Mouse (Mus musculus): ENCODE measurements around the gene Pgpep1. TPM values are rescaled to one million over a fixed set of nuclear protein-coding genes. Genes with fewer than 3 reads are reported as not detected.

The Pgpep1 gene
- polyA plus RNA-seq, 1 experiment = 25.8 TPM

- DNase-seq (ENCODE audit: extremely low spot score in 1 of 2, low spot score in 1 of 2) = no peak
Measured at GRCm38 (mm10) chr8:70691230-70691629, 31.0 kb upstream of the Pgpep1 start.

GRCm38 (mm10) chr8:70689892-70690390 is 29.8 kb upstream of the Pgpep1 start:
- DNase-seq (ENCODE audit: extremely low spot score in 1 of 2, low spot score in 1 of 2) = no peak

DNA sequence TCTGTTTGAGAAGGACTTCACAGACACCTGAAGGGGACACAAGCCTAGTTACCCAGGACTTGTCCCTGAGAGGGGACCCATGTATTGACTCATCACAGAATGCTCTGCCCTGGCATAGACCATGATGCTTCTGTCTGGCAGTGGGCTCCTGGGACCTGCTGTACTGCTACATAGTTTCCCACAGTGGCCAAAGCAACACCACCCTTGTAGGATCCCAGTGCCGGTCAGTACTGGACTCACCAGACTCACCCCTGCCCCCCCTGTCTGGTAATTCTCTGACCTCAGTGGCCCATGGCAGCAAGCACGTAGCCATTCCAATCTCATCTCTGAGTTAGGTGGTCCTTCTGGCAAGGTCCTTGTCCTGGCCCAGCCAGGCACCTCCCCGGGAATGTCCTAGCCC is 27.9 kb upstream of the Pgpep1 start:
- no peak for DNase-seq (ENCODE audit: extremely low spot score in 1 of 2, low spot score in 1 of 2)

- no peak for DNase-seq (ENCODE audit: extremely low spot score in 1 of 2, low spot score in 1 of 2)
Measured at GRCm38 (mm10) chr8:70687576-70687975, 27.4 kb upstream of the Pgpep1 start.

- DNase-seq (ENCODE audit: extremely low spot score in 1 of 2, low spot score in 1 of 2) = peak; percentile 88 to 90
Measured at GRCm38 (mm10) chr8:70684291-70684690, 24.1 kb upstream of the Pgpep1 start.

GRCm38 (mm10) chr8:70682692-70683091 is 22.5 kb upstream of the Pgpep1 start:
- DNase-seq (ENCODE audit: extremely low spot score in 1 of 2, low spot score in 1 of 2) = no peak

- peak in 1 of 2 experiments; percentile 77 for DNase-seq (ENCODE audit: extremely low spot score in 1 of 2, low spot score in 1 of 2)
Measured at GRCm38 (mm10) chr8:70682193-70682592, 22.0 kb upstream of the Pgpep1 start.

- DNase-seq (ENCODE audit: extremely low spot score in 1 of 2, low spot score in 1 of 2) = no peak
Measured at GRCm38 (mm10) chr8:70681410-70681809, 21.2 kb upstream of the Pgpep1 start.

GRCm38 (mm10) chr8:70680039-70680438 is 19.9 kb upstream of the Pgpep1 start:
- DNase-seq (ENCODE audit: extremely low spot score in 1 of 2, low spot score in 1 of 2) = no peak

- no peak for DNase-seq (ENCODE audit: extremely low spot score in 1 of 2, low spot score in 1 of 2)
Measured at GRCm38 (mm10) chr8:70679404-70679803, 19.2 kb upstream of the Pgpep1 start.

DNA sequence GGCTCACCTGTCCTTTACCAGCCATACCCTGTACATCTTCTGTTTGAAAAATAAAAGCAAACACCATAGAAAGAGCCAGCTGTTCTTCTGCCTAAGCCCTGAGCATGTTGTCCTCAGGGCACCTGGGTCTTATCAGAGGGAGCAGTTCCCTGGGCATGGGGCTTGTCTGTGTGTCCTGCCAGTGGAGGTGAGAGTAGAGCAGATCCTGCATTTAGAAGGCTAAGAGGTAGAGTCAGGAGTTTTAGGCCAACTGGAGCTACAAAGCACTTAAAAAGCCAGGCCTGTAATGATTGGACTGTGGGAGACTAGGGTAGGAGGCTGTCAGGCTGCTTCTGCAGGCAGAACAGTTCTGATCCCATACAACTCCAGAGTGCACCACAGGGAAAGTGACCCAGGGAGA is 18.5 kb upstream of the Pgpep1 start:
- DNase-seq (ENCODE audit: extremely low spot score in 1 of 2, low spot score in 1 of 2) = no peak

GRCm38 (mm10) chr8:70677451-70678080 is 17.4 kb upstream of the Pgpep1 start:
- DNase-seq (ENCODE audit: extremely low spot score in 1 of 2, low spot score in 1 of 2) = no peak

DNA sequence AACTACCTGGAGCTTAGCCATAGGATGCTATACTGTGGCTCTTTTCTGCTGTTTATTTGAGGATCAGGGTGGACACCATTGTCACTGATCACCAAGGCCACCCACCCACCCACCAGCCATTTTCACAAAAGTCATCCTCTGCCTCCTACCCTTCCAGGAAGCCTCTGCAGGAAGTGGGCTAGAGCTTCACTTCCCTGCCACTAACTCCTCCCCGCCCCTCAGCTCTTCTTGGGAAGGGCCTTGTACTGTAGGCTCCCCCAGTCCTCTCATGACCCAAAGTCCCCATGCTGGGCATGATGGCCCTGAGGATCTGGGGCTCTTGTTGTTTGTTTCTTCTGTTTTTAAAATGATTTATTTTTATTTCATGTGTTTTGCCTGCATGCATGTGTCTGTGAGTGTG is 15.1 kb upstream of the Pgpep1 start:
- no peak for DNase-seq (ENCODE audit: extremely low spot score in 1 of 2, low spot score in 1 of 2)

- no peak for DNase-seq (ENCODE audit: extremely low spot score in 1 of 2, low spot score in 1 of 2)
Measured at GRCm38 (mm10) chr8:70674716-70675115, 14.5 kb upstream of the Pgpep1 start.

DNA sequence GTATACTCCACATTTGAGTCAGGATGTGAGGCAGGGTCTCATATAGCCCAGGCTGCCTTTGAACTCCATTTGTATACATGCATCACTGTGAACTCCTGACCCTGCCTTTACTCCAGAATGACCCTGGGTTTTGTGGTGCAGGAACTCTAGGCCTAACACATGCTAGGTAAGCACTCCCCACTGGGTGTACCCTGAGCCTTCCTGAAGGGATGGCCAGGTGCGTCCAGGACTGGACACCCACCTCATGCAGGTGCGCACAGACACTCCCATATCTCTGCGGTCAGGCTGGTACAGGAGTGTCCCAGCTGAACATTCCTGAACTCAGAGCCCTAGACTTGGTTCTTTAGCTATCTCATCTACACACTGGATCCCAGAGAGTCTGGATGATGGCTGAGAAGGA is 13.9 kb upstream of the Pgpep1 start:
- DNase-seq (ENCODE audit: extremely low spot score in 1 of 2, low spot score in 1 of 2) = no peak

DNA sequence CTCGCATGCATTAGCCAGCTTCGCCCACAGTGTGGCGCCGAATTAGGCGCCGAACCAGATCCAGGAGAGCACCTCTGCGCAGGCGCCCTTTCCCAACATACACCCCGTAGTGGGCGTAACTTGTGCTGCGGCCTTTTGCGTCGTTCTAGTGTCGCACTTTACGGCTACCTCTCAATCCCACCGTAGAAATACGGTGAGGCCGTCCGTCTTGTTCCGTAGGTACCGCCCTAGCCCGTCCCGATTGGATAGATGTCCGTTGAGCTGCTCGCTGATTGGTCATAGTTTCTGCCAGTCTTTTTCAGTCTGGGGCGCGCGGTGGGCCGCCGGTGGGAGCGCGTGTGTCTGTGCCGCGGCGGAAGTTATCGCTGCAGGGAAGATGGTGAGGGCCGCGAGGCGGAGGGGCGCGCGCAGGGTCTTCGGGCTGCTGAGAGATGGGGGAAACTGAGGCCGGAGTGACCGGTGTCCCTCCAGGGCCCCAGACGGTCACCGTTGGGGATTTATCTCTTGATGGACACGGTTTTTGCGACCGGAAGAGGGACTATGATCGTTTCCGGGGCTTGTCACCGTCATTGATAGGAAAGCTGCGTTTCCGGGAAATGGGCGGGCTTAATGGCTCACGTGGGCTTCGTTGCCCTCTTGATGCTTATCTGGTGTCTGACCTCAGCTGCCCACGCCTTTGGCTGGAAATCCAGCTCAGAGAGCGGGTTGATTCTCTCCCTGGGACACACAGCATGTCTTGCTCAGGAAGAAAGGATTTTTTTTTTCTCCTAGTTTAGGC is 13.1 kb upstream of the Pgpep1 start, which contains the start of gene Lsm4:
TSS of gene Lsm4 (plus strand) at position 170 of the 778 bp plus-strand sequence.
- DNase-seq (ENCODE audit: extremely low spot score in 1 of 2, low spot score in 1 of 2) = peak; percentile 96 to 99

DNA sequence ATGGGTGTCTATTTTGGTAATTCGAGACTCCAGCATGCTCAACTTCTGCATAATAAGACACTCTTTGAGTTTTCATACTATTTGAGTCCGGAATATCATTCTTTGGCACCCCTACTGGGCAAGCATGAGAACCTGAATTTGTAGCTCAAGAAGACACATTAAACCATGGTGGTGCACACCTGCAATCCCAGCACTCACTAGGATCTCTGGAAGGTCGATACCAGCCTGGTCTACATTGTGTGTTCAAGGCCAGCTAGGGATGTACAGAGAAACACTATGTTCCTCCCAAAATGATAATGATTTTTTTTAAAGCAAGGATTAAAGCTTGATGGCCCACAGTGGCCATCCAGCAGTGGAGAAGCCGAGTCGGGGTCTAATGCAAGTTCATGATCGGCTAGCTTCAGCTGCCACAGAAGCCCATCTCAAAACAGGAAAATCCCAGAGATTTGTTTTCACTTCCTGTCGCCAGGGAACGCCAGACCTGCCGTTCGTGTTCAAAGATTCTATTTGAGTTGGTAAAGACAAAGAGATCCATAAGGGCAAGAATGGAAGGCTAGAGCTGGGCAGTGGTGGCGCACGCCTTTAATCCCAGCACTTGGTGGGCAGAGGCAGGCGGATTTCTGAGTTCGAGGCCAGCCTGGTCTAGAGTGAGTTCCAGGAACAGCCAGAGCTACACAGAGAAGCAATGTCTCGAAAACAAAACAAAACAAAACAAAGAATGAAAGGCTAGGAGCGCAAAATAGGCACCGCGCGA is 12.3 kb upstream of the Pgpep1 start:
- DNase-seq (ENCODE audit: extremely low spot score in 1 of 2, low spot score in 1 of 2) = no peak

- no peak for DNase-seq (ENCODE audit: extremely low spot score in 1 of 2, low spot score in 1 of 2)
Measured at GRCm38 (mm10) chr8:70671615-70672324, 11.6 kb upstream of the Pgpep1 start.

DNA sequence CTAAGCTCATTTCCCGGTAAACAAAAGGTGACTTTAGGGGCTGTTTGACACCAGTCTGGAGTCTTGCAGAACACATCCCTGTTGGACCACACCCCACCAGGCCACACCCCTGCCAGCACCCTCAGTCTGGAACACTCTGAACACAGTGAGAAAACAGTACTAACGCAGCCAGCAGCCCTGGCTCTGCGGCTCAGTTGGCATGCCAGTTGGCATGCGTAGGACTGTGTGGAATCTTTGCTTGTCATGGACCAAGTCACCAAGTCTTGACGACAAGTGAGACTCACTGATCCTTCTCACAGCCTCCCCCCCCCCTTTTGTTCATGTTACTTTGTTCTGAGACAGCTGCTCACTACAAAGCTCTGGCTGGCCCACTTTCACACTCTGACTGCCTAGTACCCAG is 6.9 kb upstream of the Pgpep1 start:
- DNase-seq (ENCODE audit: extremely low spot score in 1 of 2, low spot score in 1 of 2) = peak in 1 of 2 experiments; percentile 58

GRCm38 (mm10) chr8:70665599-70665998 is 5.4 kb upstream of the Pgpep1 start:
- DNase-seq (ENCODE audit: extremely low spot score in 1 of 2, low spot score in 1 of 2) = no peak

DNA sequence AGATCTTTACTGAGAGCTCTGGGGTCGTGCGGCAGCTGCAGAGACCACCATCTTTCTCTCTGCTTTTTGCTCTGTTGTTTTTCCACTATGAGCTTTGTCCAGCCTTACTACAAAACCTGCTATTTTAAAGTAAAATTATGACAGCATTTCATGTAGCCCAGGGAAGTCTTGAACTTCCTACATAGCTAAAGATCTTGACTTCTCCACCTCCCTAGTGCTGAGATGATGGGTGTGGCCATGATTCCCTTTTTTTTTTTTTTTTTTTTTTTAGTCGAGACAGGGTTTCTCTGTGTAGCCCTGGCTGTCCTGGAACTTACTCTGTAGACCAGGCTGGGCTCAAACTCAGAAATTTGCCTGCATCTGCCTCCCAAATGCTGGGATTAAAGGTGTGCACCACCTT is 4.4 kb upstream of the Pgpep1 start:
- no peak for DNase-seq (ENCODE audit: extremely low spot score in 1 of 2, low spot score in 1 of 2)

Data from frontal cortex, adult 2 months (tissue).